Mouse (Mus musculus) heart, postnatal 0 days (tissue): ENCODE results near the gene Gm973. TPM values are rescaled to one million over a fixed set of nuclear protein-coding genes. Genes with fewer than 3 reads are reported as not detected.

Experiments
- ATAC-seq: fragments of 200-750 bp; cut with Nextera tagmentation; 2 replicates; pipeline ENCODE4 v1.8.0; 2017; ENCODE audit warnings: low read depth, moderate number of reproducible peaks, moderate library complexity; ENCODE audit not compliant: insufficient read depth
- DNase-seq: peaks from one replicate; pipeline ENCODE4 v3.0.0-alpha.2; 2016; ENCODE audit warnings: low spot score
- H3K27ac ChIP-seq: fragments of 300-500 bp; sonication (generic); 2 replicates; pipeline ENCODE4 v1.5.1; 2014; ENCODE audit warnings: low read depth, mild to moderate bottlenecking
- H3K27me3 ChIP-seq: fragments of 300-500 bp; sonication (generic); 2 replicates; pipeline ENCODE4 v1.6.1; 2014; ENCODE audit warnings: low read length, mixed read lengths; ENCODE audit not compliant: control insufficient read depth, insufficient read depth
- H3K36me3 ChIP-seq: fragments of 300-500 bp; sonication (generic); replicated peaks from 2 replicates; pipeline ENCODE4 v1.6.1; 2014; ENCODE audit warnings: low read length, mixed read lengths; ENCODE audit not compliant: control insufficient read depth, insufficient read depth
- H3K4me1 ChIP-seq: fragments of 300-500 bp; sonication (generic); 2 replicates; pipeline ENCODE4 v1.6.1; 2014; ENCODE audit warnings: antibody characterized with exemption; ENCODE audit not compliant: control insufficient read depth, insufficient read depth
- H3K4me2 ChIP-seq: fragments of 300-500 bp; sonication (generic); 2 replicates; pipeline ENCODE4 v1.6.1; 2014; ENCODE audit warnings: low read depth, mild to moderate bottlenecking, low read length, moderate library complexity
- H3K4me3 ChIP-seq: fragments of 300-500 bp; sonication (generic); 2 replicates; pipeline ENCODE4 v1.5.1; 2014; ENCODE audit warnings: low read depth, low read length
- H3K9ac ChIP-seq: fragments of 300-500 bp; sonication (generic); replicated peaks from 2 replicates; pipeline ENCODE4 v1.6.1; 2014; ENCODE audit warnings: low read depth, low read length, mixed read lengths
- H3K9me3 ChIP-seq: fragments of 300-500 bp; sonication (generic); replicated peaks from 2 replicates; pipeline ENCODE4 v1.6.1; 2016; ENCODE audit warnings: low read length; ENCODE audit not compliant: control insufficient read depth
- CTCF ChIP-seq: IDR thresholded peaks from 2 replicates; pipeline ENCODE4 v1.5.1; 2016; ENCODE audit warnings: antibody characterized with exemption, control low read depth, low read depth
- EP300 ChIP-seq: IDR thresholded peaks from 2 replicates; pipeline ENCODE4 v1.6.1; 2016; ENCODE audit warnings: antibody characterized with exemption, low read depth
- WGBS: fragments of 180-500 bp; shearing (Covaris S2); extraction: QIAGEN DNeasy Blood & Tissue Kit; methylation state at CpG from one replicate; pipeline ENCODE4 v1.1.7; 2014; 5-methylcytosine and 5-hydroxymethylcytosine counted together
- polyA plus RNA-seq: library from polyadenylated mRNA; unstranded; fragments of >200 nt; fragmentation: Nextera tagmentation; extraction: Ambion mirVana; gene quantifications from 2 replicates; pipeline ENCODE4 v1.2.1, GENCODE M21; 2015
- total RNA-seq: library from RNA; depleted of rRNA; stranded (reverse); fragments of >200 nt; gene quantifications from 2 replicates; pipeline ENCODE4 v1.2.3, GENCODE M21; 2014; ENCODE audit warnings: low replicate concordance

The Gm973 gene
- total and polyA plus RNA-seq, 2 experiments from 2014 or later = 0.14 TPM; not detected in 1

DNA sequence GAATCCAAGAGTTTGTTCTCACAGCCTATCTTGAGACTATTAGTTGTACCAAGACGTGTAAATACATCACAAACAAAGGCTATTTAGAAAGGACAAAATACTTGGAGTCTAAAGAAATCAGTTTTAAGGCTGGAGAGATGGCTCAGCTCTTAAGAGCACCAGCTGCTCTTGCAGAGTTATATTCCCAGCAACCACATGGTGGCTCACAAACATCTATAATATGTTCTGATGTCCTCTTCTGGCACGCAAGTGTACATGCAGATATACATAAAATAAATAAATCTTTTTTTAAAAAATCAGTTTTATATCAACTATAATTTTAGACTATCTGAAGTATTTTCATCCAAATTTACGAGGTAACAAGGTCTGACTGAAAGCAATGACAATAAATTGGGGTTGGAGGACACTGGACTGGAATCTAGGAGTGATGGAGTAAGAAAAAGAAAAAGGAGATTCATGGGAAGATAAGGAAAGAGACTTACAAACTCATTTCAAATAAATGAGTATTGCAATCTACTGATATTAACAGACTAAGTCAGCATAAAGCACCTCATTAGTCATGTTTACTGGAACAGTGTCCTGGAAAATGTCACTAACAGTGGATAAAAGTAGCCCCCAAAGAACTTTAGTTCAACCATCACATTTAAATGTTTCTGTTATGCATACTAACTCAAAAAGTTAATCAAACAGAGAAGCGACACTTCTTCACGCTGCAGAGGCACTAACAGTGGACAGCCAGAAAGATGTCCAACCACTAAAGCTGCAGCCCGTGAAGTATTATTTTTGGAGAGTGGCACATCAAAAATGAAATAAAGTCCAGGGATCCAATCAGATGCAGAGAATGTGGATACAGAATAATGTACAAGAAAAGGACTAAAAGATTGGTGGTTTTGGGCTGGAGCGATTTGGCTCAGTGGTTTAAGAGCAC, 140.4 kb downstream of the Gm973 start:
- H3K36me3 ChIP-seq = peaks cover 5% of the 10 kb centered on the region
- H3K4me1 ChIP-seq = no peaks in the 10 kb centered on the region
- no peak overlapping the region for H3K27ac ChIP-seq
- no peak overlapping the region for H3K9ac ChIP-seq
- no peak overlapping the region for H3K4me3 ChIP-seq
- 84% methylated on average over 7 of the region's 7 CpGs for WGBS
- no peak overlapping the region for H3K4me2 ChIP-seq
- TF ChIP-seq CTCF (no peak; the same call in 1 of the 2 replicates), EP300 (no peak)
- H3K27me3 ChIP-seq = no peaks in the 10 kb centered on the region
- H3K9me3 ChIP-seq = no peaks in the 10 kb centered on the region
- ATAC-seq = no peak
- no peak for DNase-seq

DNA sequence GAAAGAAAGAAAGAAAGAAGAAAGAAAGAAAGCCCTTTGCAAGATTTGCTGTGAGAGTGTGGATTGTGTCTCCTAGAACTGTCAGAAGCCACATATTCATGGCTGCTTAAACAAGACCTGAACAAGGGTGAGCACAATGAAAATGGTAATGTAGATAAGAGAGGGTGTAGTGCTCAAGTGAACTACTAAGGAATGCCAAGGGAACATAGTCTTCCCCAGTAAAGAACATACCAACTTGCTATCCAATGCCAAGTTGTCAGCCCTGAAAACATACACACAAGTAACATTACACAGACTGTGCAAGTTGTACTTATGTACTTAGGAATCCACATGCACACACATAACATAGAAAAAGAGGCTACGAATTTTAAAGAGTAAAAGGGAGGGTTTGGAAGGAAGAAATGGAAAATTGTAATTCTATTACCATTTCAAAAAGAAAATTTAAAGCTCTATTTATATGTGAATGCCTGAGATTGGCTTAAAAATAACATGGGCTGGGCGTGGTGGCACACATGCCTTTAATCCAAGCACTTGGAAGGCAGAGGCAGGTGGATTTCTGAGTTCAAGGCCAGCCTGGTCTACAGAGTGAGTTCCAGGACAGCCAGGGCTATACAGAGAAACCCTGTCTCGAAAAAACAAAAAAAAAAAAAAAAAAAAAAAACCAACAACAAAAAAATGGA, 147.5 kb downstream of the Gm973 start:
- no peaks in the 10 kb centered on the region for H3K9me3 ChIP-seq
- peaks cover 7% of the 10 kb centered on the region; the same call in 1 of the 2 replicates for H3K4me1 ChIP-seq
- DNase-seq (no peak), ATAC-seq (peak; percentile 33; the same call in 1 of the 2 replicates)
- H3K27ac ChIP-seq = no peak overlapping the region
- H3K27me3 ChIP-seq = no peaks in the 10 kb centered on the region
- WGBS = 83% methylated on average over 3 of the region's 3 CpGs
- no peak overlapping the region for H3K4me2 ChIP-seq
- no peak overlapping the region for H3K9ac ChIP-seq
- no peak overlapping the region for H3K4me3 ChIP-seq
- H3K36me3 ChIP-seq = no peaks in the 10 kb centered on the region
- TF ChIP-seq CTCF (no peak), EP300 (no peak)

DNA sequence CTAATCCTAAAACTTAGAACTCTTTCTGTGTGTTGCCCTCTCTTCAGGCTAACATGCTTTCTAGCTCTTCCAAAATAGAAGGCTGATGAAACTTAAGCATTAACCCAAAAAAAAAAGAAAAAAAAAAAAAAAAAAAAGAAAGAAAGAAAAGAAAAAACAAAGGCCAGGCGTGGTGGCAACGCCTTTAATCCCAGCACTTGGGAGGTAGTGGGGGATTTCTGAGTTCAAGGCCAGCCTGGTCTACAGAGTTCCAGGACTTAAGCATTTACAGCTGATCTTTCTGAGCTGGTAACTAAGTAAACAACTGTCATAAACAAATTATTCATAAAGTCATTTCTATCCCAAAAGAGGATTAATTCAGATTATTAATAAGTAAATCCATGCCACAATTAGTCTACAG, 152.8 kb downstream of the Gm973 start:
- WGBS = 71% methylated on average over 2 of the region's 2 CpGs
- H3K4me2 ChIP-seq = no peak overlapping the region

GRCm38 (mm10) chr1:59669962-59670630, 154.0 kb downstream of the Gm973 start:
- Histone ChIP-seq H3K4me1 (peaks cover 23% of the 10 kb centered on the region), H3K9ac (peak overlapping the region; percentile 98), H3K4me2 (peak overlapping the region; percentile 77), H3K27me3 (no peaks in the 10 kb centered on the region), H3K4me3 (peak overlapping the region; percentile 94), H3K9me3 (no peaks in the 10 kb centered on the region), H3K27ac (peak overlapping the region; percentile 94), H3K36me3 (0 out of 2 replicates have a peak, but pooled peaks cover 4% of the 10 kb centered on the region)
- DNase-seq (peak; percentile 26), ATAC-seq (peak; percentile 44)
- TF ChIP-seq CTCF (no peak), EP300 (no peak)
- WGBS = 0% methylated on average over 47 of the region's 54 CpGs

More for the DNA sequence above, 152.8 kb downstream of the Gm973 start:
- Histone ChIP-seq H3K4me1 (peaks cover 24% of the 10 kb centered on the region), H3K9ac (no peak overlapping the region), H3K36me3 (0 out of 2 replicates have a peak, but pooled peaks cover 4% of the 10 kb centered on the region), H3K27me3 (no peaks in the 10 kb centered on the region), H3K27ac (no peak overlapping the region), H3K4me3 (no peak overlapping the region), H3K9me3 (no peaks in the 10 kb centered on the region)
- DNase-seq (no peak), ATAC-seq (no peak)
- TF ChIP-seq EP300 (no peak), CTCF (no peak)

GRCm38 (mm10) chr1:59670641-59671168, 154.6 kb downstream of the Gm973 start, which contains the start of gene Sumo1:
TSS of gene Sumo1 (minus strand) at chr1:59670834.
- Histone ChIP-seq H3K27ac (peak within 1 kb of the TSS; percentile 94), H3K4me1 (peaks cover 19% of the 10 kb centered on the region; the same call in 1 of the 2 replicates), H3K36me3 (0 out of 2 replicates have a peak, but pooled peaks cover 4% of the 10 kb centered on the region), H3K9me3 (no peaks in the 10 kb centered on the region), H3K9ac (peak within 1 kb of the TSS; percentile 98), H3K4me2 (peak within 1 kb of the TSS; percentile 77), H3K27me3 (no peaks in the 10 kb centered on the region), H3K4me3 (peak within 1 kb of the TSS; percentile 94)
- WGBS = under 1% methylated on average over 36 of the region's 36 CpGs
- ATAC-seq = peak; percentile 96
- peak; percentile 95 for DNase-seq
- TF ChIP-seq EP300 (no peak; the same call in 1 of the 2 replicates), CTCF (no peak)
